Mouse (Mus musculus): ENCODE measurements around the gene Rex1bd.

DNA sequence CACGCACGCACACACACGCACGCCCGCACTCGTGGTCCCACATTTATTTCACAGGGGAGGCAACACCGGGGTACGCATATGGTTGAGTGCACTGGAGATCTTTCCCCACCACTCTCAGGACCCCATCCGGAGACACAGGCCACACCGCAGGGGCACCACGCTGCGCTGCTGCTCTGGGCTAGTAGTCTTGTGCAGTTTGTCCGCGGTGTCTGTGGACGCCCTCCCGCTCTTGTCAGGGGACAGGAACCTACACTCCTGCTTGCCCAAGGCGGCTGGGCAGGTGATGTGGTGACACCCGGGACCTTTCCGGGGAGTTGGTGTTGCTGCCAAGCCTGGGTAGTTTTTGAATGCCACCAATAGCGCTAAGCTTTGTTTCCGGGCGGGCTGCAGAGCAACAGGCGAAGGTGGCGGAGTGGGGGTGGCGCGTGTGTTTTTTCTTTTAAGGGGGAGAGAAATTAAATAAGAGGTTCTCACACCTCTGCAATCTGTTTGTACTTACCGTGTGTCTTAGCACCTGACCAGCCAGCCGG, 12.1 kb downstream of the Rex1bd start:
- TF ChIP-seq TAL1 (IDR thresholded peaks at IDR 0.05; ENCODE audit: low read length) (no peak), GATA1 (IDR thresholded peaks at IDR 0.05; ENCODE audit: low read length) (no peak)

All from erythroblast, embryonic 14.5 days (primary cell).